Mouse (Mus musculus) stomach, embryonic 16.5 days (tissue): ENCODE measurements at regions not wholly inside any gene's neighbourhood (a gene's known extent, or its start where the extent isn't known, plus 50 kb on each side); places are given as distances from the start of the nearest gene placed in this dataset.

Experiments used
- ATAC-seq: fragments of 200-750 bp; cut with Nextera tagmentation; 2 replicates; pipeline ENCODE4 v1.8.0; 2017; ENCODE audit warnings: moderate number of reproducible peaks, moderate TSS enrichment; ENCODE audit not compliant: insufficient read depth, low FRiP score
- H3K27ac ChIP-seq: fragments of 300-500 bp; sonication (generic); 2 replicates; pipeline ENCODE4 v1.5.1; 2014; ENCODE audit warnings: low read length
- H3K27me3 ChIP-seq: fragments of 300-500 bp; sonication (generic); 2 replicates; pipeline ENCODE4 v1.6.1; 2014; ENCODE audit warnings: low read length, control low read depth, mixed read lengths; ENCODE audit not compliant: control insufficient read depth, insufficient read depth
- H3K36me3 ChIP-seq: fragments of 300-500 bp; sonication (generic); 2 replicates; pipeline ENCODE4 v1.6.1; 2014; ENCODE audit warnings: low read length; ENCODE audit not compliant: control insufficient read depth, insufficient read depth
- H3K4me1 ChIP-seq: fragments of 300-500 bp; sonication (generic); 2 replicates; pipeline ENCODE4 v1.6.1; 2014; ENCODE audit warnings: low read length, control low read depth, mixed read lengths; ENCODE audit not compliant: control insufficient read depth, insufficient read depth
- H3K4me2 ChIP-seq: fragments of 300-500 bp; sonication (generic); 2 replicates; pipeline ENCODE4 v1.6.1; 2014; ENCODE audit warnings: low read depth, low read length, mixed read lengths
- H3K4me3 ChIP-seq: fragments of 300-500 bp; sonication (generic); replicated peaks from 2 replicates; pipeline ENCODE4 v1.5.1; 2014; ENCODE audit warnings: mild to moderate bottlenecking, low read length
- H3K9ac ChIP-seq: fragments of 300-500 bp; sonication (generic); 2 replicates; pipeline ENCODE4 v1.6.1; 2014; ENCODE audit warnings: low read length
- H3K9me3 ChIP-seq: fragments of 300-500 bp; sonication (generic); replicated peaks from 2 replicates; pipeline ENCODE4 v1.6.1; 2016; ENCODE audit warnings: low read length, control low read depth; ENCODE audit not compliant: control insufficient read depth
- WGBS: fragments of 180-500 bp; shearing (Covaris S2); extraction: QIAGEN DNeasy Blood & Tissue Kit; methylation state at CpG from one replicate; pipeline ENCODE4 v1.1.7; 2014; 5-methylcytosine and 5-hydroxymethylcytosine counted together

DNA sequence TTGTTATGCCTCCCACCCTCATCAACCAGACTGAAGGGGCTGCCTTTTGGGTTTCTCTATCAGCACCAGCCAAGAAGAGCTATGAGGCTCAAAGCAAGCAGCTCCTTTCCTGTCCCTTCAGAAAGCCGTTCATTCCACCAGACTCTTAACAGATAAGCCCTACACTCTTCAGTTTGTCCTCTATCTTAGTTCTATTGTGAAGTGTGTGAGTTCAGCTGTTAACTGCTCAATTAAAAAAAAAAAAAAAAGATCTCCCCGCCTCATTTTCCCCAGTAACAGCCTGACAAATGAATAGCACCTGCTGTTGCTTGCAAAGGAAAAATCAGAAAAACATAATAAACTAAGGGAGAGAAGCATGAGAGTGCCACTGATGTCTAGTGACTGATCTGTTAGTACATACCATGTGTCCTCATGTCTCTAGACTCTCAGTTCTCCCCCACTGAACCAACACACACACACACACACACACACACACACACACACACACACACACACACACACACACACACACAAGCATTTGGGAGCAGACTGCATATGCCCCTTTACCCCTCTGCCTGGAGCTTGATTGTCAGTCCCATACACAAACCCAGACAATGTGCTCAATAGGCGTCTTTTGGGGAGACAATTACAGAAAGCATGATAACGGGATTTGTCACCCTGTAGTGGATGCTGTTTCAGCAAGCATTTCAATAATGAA is 448.4 kb upstream of the Fam92a start:
- no peak overlapping the region for H3K27ac ChIP-seq
- 40% methylated on average over 4 of the region's 4 CpGs for WGBS
- ATAC-seq, result no peak
- H3K36me3 ChIP-seq, result no peaks in the 10 kb centered on the region
- H3K4me1 ChIP-seq, result no peaks in the 10 kb centered on the region
- no peak overlapping the region for H3K4me3 ChIP-seq
- H3K27me3 ChIP-seq, result no peaks in the 10 kb centered on the region
- no peak overlapping the region for H3K9ac ChIP-seq
- no peaks in the 10 kb centered on the region for H3K9me3 ChIP-seq
- H3K4me2 ChIP-seq, result no peak overlapping the region

- H3K27me3 ChIP-seq, result no peaks in the 10 kb centered on the region
- 60% methylated on average over 5 of the region's 5 CpGs for WGBS
- no peak for ATAC-seq
- H3K4me3 ChIP-seq, result no peak overlapping the region
- no peak overlapping the region for H3K9ac ChIP-seq
- H3K9me3 ChIP-seq, result no peaks in the 10 kb centered on the region
- H3K4me1 ChIP-seq, result 0 out of 2 replicates have a peak, but pooled peaks cover 3% of the 10 kb centered on the region
- H3K27ac ChIP-seq, result no peak overlapping the region
- H3K36me3 ChIP-seq, result no peaks in the 10 kb centered on the region
- H3K4me2 ChIP-seq, result no peak overlapping the region
These were observed 444.9 kb upstream of the Fam92a start for GRCm38 (mm10) chr4:12616665-12617064.

- no peak overlapping the region for H3K9ac ChIP-seq
- H3K4me3 ChIP-seq, result no peak overlapping the region
- H3K9me3 ChIP-seq, result no peaks in the 10 kb centered on the region
- no peak for ATAC-seq
- no peaks in the 10 kb centered on the region for H3K27me3 ChIP-seq
- H3K36me3 ChIP-seq, result no peaks in the 10 kb centered on the region
- H3K27ac ChIP-seq, result no peak overlapping the region
- H3K4me1 ChIP-seq, result 0 out of 2 replicates have a peak, but pooled peaks cover 3% of the 10 kb centered on the region
- H3K4me2 ChIP-seq, result no peak overlapping the region
- 75% methylated on average over 5 of the region's 5 CpGs for WGBS
These were observed 439.7 kb upstream of the Fam92a start for GRCm38 (mm10) chr4:12611511-12611910.

DNA sequence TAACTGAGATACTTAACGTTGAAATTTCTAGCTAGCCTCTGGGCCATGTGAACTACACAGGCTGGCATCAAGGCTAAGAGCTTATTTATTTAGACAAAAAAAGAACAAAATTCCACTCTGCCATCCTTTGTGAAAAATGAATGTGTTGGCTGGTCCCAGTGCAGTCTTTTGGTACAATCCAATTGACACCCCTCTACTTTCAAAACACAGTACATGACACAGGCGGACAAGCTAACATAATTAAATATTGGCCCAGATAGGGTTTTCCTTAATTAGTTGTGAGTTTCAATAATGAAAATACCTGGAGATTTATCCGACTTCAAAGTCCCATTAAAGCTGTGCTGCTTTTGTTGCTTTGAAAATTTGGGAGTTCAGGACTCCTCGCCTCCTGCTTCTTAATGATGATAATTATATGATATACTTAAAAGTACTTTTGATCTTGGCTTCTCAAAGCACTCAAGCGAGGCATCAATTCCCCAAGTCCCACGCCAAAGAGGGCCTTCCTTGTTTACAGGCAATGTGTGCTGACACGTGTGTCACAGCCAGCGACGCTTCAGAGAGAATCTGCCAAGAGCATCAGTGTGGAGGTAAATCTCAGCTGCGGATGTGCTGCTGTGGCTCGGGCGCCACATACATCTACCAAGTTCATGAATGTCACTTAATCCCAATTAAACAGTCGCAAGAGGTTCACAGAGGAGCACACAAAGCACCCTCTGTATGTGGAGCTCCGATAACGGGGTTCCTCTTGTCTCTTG is 429.5 kb upstream of the Fam92a start:
- Histone ChIP-seq H3K9me3 (no peaks in the 10 kb centered on the region), H3K4me1 (no peaks in the 10 kb centered on the region), H3K4me3 (no peak overlapping the region), H3K27ac (no peak overlapping the region), H3K36me3 (no peaks in the 10 kb centered on the region), H3K27me3 (no peaks in the 10 kb centered on the region), H3K9ac (no peak overlapping the region), H3K4me2 (no peak overlapping the region)
- 84% methylated on average over 15 of the region's 15 CpGs for whole genome bisulfite sequencing
- ATAC-seq, result no peak

DNA sequence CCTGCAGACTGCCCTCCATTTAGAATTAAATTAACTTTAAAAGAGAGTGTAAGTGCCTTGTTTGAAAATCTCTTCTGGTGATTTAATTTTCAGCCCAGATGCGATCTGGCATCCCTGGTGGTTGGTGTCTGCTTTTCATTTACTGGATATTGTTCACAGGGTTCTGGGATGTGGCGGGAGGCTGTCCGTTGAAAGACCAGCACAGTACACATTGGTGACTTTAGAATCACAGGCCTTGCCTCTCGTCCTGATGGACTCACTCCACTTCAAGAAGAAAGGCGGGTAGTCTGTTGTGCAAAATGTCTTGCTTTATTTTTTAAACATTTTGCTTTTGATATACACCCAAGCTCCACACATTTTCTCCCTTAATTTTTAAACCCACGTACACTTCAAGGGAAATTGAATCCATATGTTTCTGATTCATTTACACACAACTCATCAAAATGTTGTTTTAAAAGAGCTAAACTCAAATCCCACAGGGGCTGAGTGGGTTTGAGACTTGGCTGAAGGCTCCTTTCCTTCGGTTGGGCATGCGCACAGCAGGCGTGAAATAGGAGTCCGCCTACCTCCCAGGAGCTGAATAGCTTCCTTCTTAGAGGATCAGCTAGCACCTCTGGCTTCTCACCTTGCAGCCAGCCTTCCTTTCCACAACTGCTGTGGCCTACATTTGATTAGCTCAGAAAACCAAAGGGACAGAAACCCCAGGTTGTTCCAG is 424.1 kb upstream of the Fam92a start:
- H3K9ac ChIP-seq, result no peak overlapping the region
- no peaks in the 10 kb centered on the region for H3K36me3 ChIP-seq
- no peak overlapping the region for H3K4me3 ChIP-seq
- H3K27ac ChIP-seq, result no peak overlapping the region
- no peaks in the 10 kb centered on the region for H3K27me3 ChIP-seq
- no peak for ATAC-seq
- no peaks in the 10 kb centered on the region for H3K4me1 ChIP-seq
- no peak overlapping the region for H3K4me2 ChIP-seq
- 60% methylated on average over 10 of the region's 10 CpGs for WGBS
- no peaks in the 10 kb centered on the region for H3K9me3 ChIP-seq

GRCm38 (mm10) chr4:12592973-12593372 is 421.2 kb upstream of the Fam92a start:
- Histone ChIP-seq H3K36me3 (no peaks in the 10 kb centered on the region), H3K4me1 (no peaks in the 10 kb centered on the region), H3K27ac (no peak overlapping the region), H3K4me3 (no peak overlapping the region), H3K9ac (no peak overlapping the region), H3K9me3 (no peaks in the 10 kb centered on the region), H3K4me2 (no peak overlapping the region), H3K27me3 (no peaks in the 10 kb centered on the region)
- no peak for ATAC-seq
- WGBS, result 47% methylated on average over 3 of the region's 3 CpGs

- no peak overlapping the region for H3K4me3 ChIP-seq
- no peaks in the 10 kb centered on the region for H3K9me3 ChIP-seq
- WGBS, result 83% methylated on average over 4 of the region's 4 CpGs
- H3K27ac ChIP-seq, result no peak overlapping the region
- H3K4me1 ChIP-seq, result no peaks in the 10 kb centered on the region
- H3K27me3 ChIP-seq, result no peaks in the 10 kb centered on the region
- no peak overlapping the region for H3K9ac ChIP-seq
- H3K4me2 ChIP-seq, result no peak overlapping the region
- H3K36me3 ChIP-seq, result no peaks in the 10 kb centered on the region
- ATAC-seq, result no peak
These were observed 406.3 kb upstream of the Fam92a start for GRCm38 (mm10) chr4:12578102-12578501.

DNA sequence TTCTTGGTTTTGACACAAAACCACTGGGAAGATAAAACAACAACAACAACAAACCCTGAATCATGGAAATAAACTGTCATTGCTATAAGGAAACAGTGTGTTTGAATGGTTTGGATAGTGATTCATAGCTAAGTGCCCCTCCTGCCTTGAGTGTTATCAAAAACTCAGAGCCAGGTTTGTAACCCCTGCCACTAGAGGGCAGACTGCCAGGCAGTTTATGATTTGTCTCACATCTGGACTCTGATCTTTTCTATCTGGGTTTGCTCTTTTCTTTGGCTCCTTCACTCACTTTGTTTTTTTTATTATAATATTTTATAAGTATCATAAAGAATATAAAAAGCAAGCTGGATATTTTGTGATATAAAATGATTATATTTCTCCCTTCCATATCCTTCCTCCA is 400.1 kb upstream of the Fam92a start:
- Histone ChIP-seq H3K27ac (no peak overlapping the region), H3K4me1 (no peaks in the 10 kb centered on the region), H3K36me3 (no peaks in the 10 kb centered on the region), H3K9me3 (no peaks in the 10 kb centered on the region), H3K4me2 (no peak overlapping the region), H3K9ac (no peak overlapping the region), H3K4me3 (no peak overlapping the region), H3K27me3 (no peaks in the 10 kb centered on the region)
- ATAC-seq, result no peak

DNA sequence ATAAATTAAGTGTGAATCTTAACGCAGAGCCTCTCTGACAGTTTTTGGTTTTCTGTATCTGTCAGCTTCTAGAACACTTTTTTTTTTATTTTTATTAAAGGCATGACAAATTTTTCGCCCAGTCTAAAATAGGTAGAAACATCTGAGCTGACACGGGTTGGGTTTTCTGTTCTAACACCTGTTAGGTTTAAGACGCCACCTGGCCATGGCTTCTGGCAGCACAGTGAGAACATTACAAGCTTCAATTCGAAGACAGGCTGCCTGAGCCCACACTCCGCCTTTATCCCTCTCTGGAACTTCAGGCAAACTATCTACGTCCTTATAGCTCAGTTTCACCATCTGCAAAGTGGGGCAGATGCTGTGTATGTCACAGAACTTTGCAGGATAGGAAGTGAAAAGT is 398.9 kb upstream of the Fam92a start:
- Histone ChIP-seq H3K27me3 (no peaks in the 10 kb centered on the region), H3K9me3 (no peaks in the 10 kb centered on the region), H3K36me3 (no peaks in the 10 kb centered on the region), H3K4me2 (no peak overlapping the region), H3K9ac (no peak overlapping the region), H3K4me1 (no peaks in the 10 kb centered on the region), H3K4me3 (no peak overlapping the region), H3K27ac (no peak overlapping the region)
- no peak for ATAC-seq
- WGBS, result 75% methylated on average over 7 of the region's 7 CpGs
